Mouse (Mus musculus) left cerebral cortex, postnatal 36 days (tissue): Measurements from ENCODE around the gene Tmem129. TPM values are rescaled to one million over a fixed set of nuclear protein-coding genes. Genes with fewer than 3 reads are reported as not detected.

Source experiments
- DNase-seq, 2 experiments: peaks; one replicate each; pipeline ENCODE4 v3.0.0; 2021 to 2022; ENCODE audit warnings: low spot score in 2 of 2, mixed read lengths in 1 of 2
- intact Hi-C: fragments of 180-260 bp; cut with DNase I; formaldehyde crosslinking; loops from one replicate; pipeline ENCODE4 v1.15.1; 2025
- total RNA-seq, 2 experiments: library from RNA; stranded (reverse); gene quantifications; 2 replicates each; pipeline ENCODE4 v1.2.3; 2021

Tmem129 gene
- total RNA-seq, 2 experiments from 2014 or later: 24.4 to 27.5 TPM

- DNase-seq: no peak
- intact Hi-C loops: no loop called here
Observed at GRCm38 (mm10) chr5:33606631-33607030, 51.6 kb downstream of the Tmem129 start.

- intact Hi-C loops: no loop called here
- DNase-seq: no peak
Observed at GRCm38 (mm10) chr5:33605314-33605713, 52.9 kb downstream of the Tmem129 start.

Other genes starting within 250 kb of the Tmem129 start
- not detected for gene Nkx1-1, start 224.4 kb downstream of the Tmem129 start, total RNA-seq
- gene Fam53a, start 28.8 kb downstream of the Tmem129 start, total RNA-seq: 10 to 100 TPM; 24.6 to 28.6 TPM
- 1 to 10 TPM in 1 of 2 experiments, under 1 TPM in 1; 0.64 to 1.7 TPM for gene Gm9903, start 28.5 kb downstream of the Tmem129 start, total RNA-seq
- 10 to 100 TPM; 22.5 to 26.4 TPM for gene Slbp, start 5.8 kb downstream of the Tmem129 start, total RNA-seq
- 1 to 10 TPM; 6.0 to 6.1 TPM for gene Tacc3, start 288 bp downstream of the Tmem129 start, total RNA-seq
- 100 to 1,000 TPM; 120 to 133 TPM for gene Fgfr3, start 63.3 kb upstream of the Tmem129 start, total RNA-seq
- gene Letm1, start 124.4 kb upstream of the Tmem129 start, total RNA-seq: 100 to 1,000 TPM; 108 to 113 TPM
- gene Nsd2, start 162.3 kb upstream of the Tmem129 start, total RNA-seq: 100 to 1,000 TPM; 139 to 141 TPM